Mouse (Mus musculus): ENCODE data around the gene Crybg3.

The Crybg3 gene

GRCm38 (mm10) chr16:59579237-59579636 lies 21.5 kb downstream of the Crybg3 start:
- no peak for DNase-seq (ENCODE audit: low spot score)

GRCm38 (mm10) chr16:59573961-59574360 lies 26.8 kb downstream of the Crybg3 start:
- no peak for DNase-seq (ENCODE audit: low spot score)

- no peak for DNase-seq (ENCODE audit: low spot score)
Observed at GRCm38 (mm10) chr16:59572685-59573084, 28.1 kb downstream of the Crybg3 start.

- no peak for DNase-seq (ENCODE audit: low spot score)
Observed at GRCm38 (mm10) chr16:59570807-59571206, 30.0 kb downstream of the Crybg3 start.

- no peak for DNase-seq (ENCODE audit: low spot score)
Observed at GRCm38 (mm10) chr16:59569837-59570236, 30.9 kb downstream of the Crybg3 start.

GRCm38 (mm10) chr16:59567721-59568381 lies 32.9 kb downstream of the Crybg3 start:
- DNase-seq (ENCODE audit: low spot score) = no peak

GRCm38 (mm10) chr16:59566437-59566836 lies 34.3 kb downstream of the Crybg3 start:
- no peak for DNase-seq (ENCODE audit: low spot score)

- DNase-seq (ENCODE audit: low spot score) = no peak
Observed at GRCm38 (mm10) chr16:59565631-59566030, 35.1 kb downstream of the Crybg3 start.

GRCm38 (mm10) chr16:59564025-59564424 lies 36.8 kb downstream of the Crybg3 start:
- no peak for DNase-seq (ENCODE audit: low spot score)

GRCm38 (mm10) chr16:59559300-59560200 lies 41.2 kb downstream of the Crybg3 start:
- no peak for DNase-seq (ENCODE audit: low spot score)

- no peak for DNase-seq (ENCODE audit: low spot score)
Observed at GRCm38 (mm10) chr16:59558916-59559299, 41.9 kb downstream of the Crybg3 start.

- DNase-seq (ENCODE audit: low spot score) = no peak
Observed at GRCm38 (mm10) chr16:59553490-59554161, 47.2 kb downstream of the Crybg3 start.

GRCm38 (mm10) chr16:59551507-59551906 lies 49.3 kb downstream of the Crybg3 start:
- DNase-seq (ENCODE audit: low spot score) = no peak

- DNase-seq (ENCODE audit: low spot score) = no peak
Observed at GRCm38 (mm10) chr16:59549631-59550030, 51.1 kb downstream of the Crybg3 start.

GRCm38 (mm10) chr16:59548582-59548947 lies 52.2 kb downstream of the Crybg3 start:
- DNase-seq (ENCODE audit: low spot score) = no peak

- peak; percentile 63 for DNase-seq (ENCODE audit: low spot score)
Observed at GRCm38 (mm10) chr16:59547887-59548581, 52.7 kb downstream of the Crybg3 start.

GRCm38 (mm10) chr16:59547466-59547865 lies 53.3 kb downstream of the Crybg3 start:
- peak; percentile 15 for DNase-seq (ENCODE audit: low spot score)

GRCm38 (mm10) chr16:59545360-59545759 lies 55.4 kb downstream of the Crybg3 start:
- DNase-seq (ENCODE audit: low spot score) = no peak

GRCm38 (mm10) chr16:59541382-59541781 lies 59.4 kb downstream of the Crybg3 start:
- no peak for DNase-seq (ENCODE audit: low spot score)

GRCm38 (mm10) chr16:59540944-59541343 lies 59.8 kb downstream of the Crybg3 start:
- no peak for DNase-seq (ENCODE audit: low spot score)

GRCm38 (mm10) chr16:59535673-59536072 lies 65.1 kb downstream of the Crybg3 start:
- DNase-seq (ENCODE audit: low spot score) = no peak

GRCm38 (mm10) chr16:59534349-59534748 lies 66.4 kb downstream of the Crybg3 start:
- no peak for DNase-seq (ENCODE audit: low spot score)
